Mouse (Mus musculus) right cerebral cortex, postnatal 4 days (tissue): ENCODE data around the gene Zfp689.
A peak's percentile ranks its signal among the peaks of the same experiment; 100 is the strongest.
"Not testable (repeated sequence)": the region's sequence is repeated elsewhere in the genome, so short reads cannot be mapped to it uniquely, and the experiment has no call there.

Experiments used
- DNase-seq: peaks from one replicate; pipeline ENCODE4 v3.0.0-alpha.2; 2022

The Zfp689 gene

DNA sequence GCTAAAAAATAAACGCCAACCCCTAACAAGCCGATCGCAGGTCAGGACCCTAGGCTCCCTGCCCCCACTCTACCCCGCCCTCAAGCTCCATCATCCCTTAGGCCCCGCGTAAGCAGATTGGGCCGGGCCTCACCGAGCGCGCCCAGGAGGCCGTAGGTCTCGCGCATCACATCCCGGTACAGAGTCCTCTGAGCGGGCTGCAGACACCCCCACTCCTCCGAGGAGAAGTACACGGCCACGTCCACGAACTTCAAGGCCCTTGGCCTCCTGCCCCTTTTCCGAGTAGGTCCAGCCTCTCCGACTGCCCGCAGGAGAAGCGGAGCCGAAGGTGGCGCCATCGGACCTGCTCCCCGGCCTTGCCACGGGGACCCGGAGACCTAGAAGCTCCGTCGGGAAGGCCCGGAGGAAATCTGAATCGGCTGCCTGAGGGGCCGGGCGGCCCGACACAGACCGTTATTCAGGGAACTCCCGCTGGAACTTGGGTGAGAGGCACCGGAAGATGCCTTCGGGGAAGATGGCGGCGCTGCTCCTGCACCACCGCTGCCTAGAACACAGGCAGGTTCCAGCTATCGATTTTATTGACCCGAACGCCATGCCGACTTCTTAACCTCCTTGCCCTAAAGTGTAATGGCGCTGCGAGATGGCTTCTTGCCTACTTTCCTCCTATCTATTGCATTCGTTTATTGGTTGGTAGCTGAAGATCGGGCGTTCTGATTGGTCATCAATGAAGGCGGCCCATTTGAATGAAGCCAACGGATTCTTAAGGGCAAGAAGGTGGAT, at the start of gene Zfp689:
Gene Zfp689, minus strand, starts transcription at position 638 of the 780 bp plus-strand sequence.
- DNase-seq = peak; percentile 85

DNA sequence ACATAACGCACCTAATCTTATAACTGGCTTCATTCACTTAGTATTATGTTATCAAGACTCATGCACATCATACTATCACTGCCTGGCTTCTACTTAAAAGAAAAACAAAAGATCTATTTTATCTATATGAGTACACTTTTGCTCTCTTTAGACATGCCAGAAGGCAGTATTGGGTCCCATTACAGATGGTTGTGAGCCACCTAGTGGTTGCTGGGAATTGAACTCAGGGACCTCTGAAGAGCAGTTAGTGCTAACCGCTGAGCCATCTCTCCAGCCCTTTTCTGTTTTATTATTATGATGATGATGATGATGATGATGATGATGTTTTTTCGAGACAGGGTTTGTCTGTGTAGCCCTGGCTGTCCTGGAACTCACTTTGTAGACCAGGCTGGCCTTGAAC, 49.4 kb upstream of the Zfp689 start:
- DNase-seq = no peak

DNA sequence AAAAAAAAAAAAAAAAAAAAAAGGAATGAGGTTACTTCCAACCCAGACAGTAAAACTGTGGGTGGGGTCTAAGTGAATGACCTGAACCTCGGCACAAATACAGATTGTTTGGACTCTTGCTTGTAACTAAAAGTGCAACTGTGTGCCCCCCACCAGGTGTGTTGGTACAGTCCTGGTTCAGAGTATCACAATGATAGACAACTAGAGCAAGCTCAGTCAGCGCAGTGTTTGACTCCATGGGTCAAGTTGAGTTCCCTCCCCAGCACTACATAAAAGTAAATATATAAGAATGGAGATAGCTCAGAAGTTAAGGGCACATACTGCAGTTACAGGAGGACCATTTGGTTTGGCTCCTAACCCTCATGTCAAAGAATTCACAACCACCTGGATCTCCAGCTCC, 48.4 kb upstream of the Zfp689 start:
- DNase-seq = no peak

DNA sequence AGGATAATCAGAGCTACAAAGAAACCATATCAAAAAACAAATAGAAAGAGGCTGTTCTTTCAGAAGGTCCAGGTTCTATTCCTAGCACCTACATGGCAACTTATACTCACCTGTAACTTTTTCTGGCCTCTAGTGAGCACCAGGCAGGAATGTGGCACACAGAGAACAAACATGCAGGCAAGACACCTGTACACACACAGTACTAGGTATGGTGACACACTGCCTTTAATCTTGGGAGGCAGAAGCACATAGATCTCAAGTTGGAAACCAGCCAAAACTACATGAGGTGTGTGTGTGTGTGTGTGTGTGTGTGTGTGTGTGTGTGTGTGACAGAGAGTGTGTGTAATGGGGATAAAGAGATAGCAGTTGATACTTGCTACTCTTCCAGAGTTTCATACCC, 45.7 kb upstream of the Zfp689 start:
- no peak for DNase-seq

DNA sequence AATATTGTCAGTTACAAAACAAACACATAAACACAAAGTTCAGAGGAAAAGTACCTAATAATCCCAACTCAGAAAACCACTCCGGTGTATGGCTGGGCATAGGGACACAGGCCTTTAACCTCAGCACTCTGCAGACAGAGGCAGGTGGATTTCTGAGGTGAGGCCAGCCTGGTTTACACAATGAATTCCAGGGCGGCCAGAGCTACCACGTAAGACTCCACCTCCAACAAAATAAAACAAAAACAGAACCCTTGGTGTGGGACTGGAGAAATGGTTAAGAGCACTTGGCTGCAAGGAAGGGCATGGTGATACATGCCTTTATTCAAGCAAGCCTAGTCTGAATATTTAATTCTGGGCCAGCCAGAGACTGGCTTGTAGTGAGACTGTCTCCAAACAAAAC, 42.9 kb upstream of the Zfp689 start:
- no peak for DNase-seq

DNA sequence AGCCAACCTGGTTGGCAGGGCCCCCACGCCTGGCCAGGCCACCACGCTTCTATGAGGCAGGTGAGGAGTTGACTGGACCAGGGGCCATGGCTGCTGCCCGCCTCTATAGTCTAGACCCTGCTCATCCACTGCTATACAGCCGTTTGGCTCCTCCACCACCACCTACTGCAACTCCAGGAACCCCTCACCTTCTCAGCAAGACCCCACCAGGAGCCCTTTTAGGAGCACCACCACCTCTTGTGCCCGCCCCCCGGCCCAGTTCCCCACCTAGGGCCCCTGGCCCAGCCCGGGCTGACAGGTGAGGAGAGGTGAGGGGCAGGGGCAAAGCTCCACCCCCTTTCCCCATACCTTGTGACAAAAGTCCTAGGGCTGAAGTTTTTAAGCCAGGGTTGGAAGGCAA, 41.0 kb upstream of the Zfp689 start:
- no peak for DNase-seq

DNA sequence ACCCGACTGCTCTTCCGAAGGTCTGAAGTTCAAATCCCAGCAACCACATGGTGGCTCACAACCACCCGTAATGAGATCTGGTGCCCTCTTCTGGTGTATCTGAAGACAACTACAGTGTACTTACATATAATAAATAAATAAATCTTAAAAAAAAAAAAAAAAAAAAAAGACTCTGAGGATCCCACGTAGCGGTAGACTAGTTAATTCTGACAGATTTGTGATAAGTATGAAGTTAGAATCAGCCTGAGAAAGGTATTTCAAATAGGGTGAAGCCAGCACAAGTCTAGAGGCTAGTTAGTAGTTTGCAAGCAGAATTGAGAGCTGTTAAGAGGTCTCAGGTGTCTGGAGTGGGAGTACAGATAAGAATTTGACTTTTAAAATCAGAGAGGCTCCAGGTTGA, 39.4 kb upstream of the Zfp689 start:
- not testable (repeated sequence) for DNase-seq

DNA sequence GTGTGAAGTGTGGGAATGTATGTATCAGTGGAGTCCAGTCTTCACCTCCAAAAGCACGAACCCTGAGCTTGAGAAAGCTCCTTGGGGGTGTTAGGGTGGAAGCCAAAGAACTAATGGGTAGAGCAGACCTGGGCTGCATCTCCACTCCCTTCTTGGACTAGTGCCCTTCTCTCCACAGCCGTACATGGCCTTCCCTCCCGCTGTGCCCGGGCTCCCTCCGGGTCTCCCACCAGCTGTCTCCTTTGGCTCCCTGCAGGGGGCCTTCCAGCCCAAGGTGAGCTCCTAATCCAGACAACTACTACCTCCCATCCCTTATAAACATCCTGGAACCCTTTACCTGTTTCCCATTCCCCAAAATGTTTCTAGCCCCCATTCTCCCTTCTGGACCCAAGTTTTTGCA, 36.5 kb upstream of the Zfp689 start:
- DNase-seq = no peak

DNA sequence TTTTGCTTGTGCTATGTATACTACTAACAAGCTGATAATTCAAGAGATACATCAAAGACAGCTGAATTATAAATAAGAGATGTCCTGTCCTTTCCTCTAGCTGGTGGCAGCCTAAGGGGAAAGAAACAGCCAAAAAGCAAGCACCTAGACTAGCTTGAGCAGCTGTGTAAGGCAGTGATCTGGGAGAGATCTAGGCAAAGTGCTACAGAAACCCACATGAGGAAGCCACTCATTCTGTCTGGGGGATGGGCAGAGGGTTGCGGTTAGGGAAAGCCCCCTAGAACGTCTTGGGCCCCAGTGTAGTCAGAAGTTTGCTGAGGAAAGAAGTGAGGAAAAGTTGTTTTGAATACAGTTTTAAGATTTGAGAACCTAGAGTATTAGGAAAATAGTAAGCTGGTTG, 31.4 kb upstream of the Zfp689 start:
- DNase-seq = no peak

DNA sequence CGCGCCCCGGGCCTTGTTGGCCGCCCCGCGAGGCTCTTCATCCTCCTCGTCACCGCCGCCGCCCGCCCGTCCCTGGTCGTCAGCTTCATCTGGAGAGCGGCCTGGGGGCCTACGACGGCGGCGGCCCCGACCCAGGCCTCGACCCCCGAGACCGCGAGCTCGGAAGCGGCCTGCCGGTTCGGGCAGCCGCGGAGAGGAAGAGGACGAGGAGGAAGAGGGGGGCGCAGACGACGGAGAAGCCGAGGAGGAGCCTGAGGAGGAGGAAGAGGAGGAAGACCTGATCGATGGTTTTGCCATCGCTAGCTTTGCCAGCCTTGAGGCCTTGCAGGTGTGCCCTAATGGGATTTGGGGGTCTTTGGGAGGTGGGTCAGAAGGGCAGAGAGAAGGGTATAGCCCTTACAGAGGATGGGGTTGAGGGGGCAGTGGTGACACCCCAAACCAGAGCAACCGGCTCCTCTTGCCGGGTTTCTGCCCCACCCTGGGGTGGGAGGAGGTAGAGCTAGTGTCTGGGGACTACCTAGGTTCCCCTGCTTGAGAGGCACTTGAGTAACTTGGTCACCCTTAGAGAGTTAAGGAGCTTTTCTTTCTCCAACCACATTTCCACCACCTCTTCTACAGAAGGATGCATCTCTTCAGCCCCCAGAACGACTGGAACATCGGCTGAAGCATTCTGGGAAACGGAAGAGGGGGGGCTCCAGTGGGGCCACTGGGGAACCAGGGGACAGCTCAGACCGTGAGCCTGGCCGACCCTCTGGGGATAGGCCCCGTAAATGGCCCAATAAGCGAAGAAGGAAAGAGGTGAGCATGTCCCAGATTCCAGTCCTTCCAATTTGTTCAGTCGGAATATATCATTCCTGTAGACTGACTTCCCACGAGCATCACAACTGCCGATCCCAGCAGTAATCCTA, 30.6 kb upstream of the Zfp689 start:
- no peak for DNase-seq

DNA sequence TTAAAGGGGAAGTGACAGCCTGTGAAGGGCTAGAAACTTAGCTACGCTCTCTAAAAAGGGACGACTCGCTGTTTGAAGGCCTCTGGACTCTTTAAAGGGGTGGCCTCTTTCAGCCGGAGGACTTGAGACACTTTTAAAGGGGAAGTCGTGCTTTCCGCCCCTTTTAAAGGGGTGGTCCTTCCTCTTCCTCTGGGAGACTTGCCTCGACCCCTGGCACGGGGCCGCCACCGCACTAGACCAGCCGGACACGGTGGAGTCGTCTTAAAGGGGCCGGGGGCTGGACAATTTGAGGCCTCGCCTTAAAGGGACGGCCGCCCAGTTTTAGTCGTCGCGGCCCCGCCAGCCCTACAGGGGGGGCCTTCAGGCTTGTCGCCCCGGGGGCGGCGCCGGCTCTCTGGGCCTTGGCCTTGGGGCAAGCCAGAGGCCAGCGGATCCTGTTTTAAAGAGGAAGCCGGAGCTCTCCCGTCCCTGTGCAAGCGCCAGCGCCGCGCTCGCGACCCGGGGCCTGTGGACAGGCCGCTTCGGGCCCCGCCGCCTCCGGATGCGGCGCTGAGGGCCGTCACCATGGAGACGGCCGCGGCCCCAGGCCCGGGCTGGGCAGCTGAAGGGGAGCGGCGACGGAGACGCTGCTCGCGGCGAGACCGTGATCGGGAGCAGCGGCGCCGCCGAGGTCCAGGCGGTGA, 29.8 kb upstream of the Zfp689 start, which contains the start of gene Fbrs:
Gene Fbrs, plus strand, starts transcription at position 565 of the 683 bp plus-strand sequence.
- DNase-seq = peak; percentile 91

DNA sequence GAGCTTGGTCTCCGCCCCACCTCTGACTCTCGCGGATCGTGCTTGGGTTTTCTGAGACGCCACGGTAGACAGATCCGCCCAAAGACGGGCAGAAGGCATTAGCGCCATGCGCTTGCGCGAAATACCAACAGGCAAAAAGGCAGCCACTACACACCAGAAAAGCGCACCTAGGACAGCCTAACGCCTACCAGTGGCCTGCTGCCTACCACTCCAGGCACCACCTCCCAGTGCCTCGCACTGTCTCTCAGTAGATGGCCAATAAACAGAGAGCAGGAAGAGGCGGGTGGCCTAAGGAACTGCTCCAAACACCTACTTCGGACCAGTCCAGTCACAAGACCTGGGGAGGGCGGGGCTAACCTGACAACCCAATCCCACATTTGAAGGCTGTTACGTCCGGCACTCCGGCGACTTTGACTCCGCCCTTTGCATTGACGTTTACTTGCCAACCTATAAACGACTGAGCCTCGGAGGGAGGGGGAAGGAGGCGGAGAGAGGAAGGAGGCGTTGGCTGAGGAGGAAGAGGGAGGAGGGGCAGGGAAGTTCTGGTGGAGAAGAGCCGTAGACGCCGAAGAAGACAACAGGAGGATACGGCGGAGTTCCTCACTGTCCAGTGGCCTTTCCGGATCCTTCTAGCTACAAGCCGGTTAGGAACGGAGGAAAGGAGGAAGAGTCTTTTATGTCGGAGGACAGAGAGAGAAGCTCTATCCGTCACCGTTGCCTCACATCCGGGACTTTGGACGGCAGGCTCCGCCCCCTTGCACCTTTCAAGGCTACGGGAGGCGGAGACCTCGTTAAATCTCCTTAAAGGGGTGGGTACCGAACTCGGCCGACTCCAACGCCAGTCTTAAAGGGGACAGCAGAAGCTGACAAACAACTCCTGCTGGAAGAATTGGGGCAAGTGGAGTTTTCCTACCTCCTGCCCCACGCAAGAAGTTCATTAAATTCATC, 29.0 kb upstream of the Zfp689 start:
- peak; percentile 99 for DNase-seq

DNA sequence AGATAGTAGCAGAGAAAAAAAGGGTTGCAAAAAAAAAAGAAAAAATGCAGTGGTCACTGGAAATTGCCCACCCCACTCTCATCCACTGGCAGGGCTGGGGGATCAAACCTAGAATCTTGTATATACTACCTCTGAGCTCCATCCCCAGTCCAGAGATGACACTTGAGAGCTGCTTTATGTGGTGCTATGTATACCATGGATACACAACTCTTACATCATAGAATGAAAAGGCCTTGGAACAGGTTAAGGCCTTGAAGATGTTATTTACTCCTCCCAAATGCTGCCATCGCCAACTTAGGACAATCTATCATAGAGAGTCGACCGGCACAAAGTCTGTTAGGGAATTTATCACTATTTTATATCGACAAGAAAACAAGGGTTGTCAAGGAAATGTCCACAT, 27.9 kb upstream of the Zfp689 start:
- no peak for DNase-seq

DNA sequence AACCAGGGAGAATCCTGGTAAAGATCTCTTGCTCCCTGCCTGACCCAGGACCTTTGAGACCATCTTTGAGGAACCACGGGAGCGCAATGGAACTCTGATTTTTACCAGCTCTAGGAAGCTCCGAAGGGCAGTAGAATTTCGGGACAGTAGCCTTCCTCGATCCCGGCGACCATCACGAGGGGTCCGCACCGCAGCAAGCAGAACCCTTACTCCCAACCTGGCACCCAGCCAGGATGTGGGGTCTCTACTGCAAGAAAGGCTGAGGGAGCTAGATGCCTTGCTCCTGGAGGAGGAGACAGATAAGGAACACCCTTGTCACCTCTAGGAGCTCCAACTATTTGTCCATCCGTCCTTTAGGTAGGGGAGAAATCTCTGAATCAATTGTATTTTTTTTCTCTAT, 27.4 kb upstream of the Zfp689 start:
- DNase-seq = peak; percentile 43

DNA sequence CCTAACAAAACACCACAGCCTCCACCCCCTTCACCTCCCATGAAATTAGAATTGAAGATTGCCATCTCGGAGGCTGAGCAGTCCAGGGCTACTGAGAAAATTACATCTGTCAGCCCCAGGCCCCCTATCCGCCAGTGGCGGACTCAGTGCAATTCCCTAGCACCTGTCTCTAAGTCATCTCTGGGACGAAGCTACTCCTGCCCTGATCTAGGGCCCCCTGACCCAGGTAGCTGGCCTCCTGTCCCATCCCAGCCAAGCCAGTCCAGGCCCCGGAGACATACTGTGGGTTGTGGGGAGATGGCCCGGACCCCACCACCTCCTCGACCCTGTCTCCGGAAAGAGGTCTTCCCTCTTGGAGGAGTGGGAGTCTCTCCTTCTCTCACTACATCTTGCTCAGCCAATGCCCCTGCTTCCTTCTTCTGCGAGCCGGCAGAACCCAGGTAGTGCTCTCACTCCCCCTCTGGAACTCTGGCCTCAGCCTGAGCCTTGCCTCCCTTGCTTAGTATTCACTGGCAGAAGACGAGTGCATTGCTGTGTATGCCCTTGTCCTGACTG, 26.3 kb upstream of the Zfp689 start:
- no peak for DNase-seq

DNA sequence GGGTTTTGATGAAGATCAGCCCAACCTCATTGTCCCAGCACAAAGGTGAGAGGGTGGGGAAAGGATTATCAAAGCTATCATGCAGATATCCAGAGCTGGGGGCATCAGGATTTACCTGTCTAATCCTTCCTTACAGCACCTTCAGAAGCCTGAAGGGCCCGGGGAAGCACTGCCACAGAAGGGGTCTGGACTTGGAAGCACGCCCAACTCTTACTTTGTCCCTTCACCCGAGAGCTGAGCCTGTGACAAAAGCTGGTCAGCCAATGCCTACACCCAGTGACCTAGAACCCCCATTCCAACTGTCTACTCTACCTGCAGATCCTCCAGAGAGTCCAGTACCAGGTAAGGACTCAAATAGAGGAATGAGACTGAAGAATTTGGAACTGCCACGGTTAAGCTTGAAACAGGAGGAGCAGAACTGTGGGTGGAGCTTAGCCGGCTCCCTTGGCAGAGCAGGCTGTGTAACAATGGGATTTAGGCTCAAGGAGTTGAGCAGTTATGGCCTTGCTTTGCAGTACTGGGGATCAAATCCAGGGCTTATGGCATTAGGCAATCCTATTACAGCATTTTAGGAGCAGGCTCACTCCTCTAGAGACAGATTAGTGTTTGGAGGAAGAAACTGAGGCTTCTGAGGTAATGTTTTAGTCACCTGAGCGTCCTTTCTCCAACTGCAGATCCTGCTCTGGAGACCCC, 25.6 kb upstream of the Zfp689 start:
- DNase-seq = no peak

DNA sequence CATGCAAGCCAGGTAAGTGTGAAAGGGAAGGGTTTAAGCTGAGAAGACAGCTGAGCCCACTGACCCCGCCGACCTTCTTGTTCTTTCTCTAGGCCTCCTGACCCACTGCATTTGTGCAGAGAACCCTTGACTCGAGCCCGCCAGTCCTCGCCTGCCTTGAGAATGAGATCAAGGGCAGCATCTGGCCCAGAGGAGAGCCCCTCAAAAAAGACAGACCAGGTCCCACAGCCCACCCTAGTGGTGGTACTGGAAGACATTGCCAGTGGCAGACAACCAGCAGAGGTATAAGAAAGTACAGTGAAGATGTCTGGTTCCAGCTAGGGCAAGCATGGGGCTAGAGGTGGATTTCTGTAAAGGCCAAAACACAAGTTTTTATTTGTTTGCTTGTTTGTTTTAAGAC, 24.7 kb upstream of the Zfp689 start:
- peak; percentile 35 for DNase-seq

DNA sequence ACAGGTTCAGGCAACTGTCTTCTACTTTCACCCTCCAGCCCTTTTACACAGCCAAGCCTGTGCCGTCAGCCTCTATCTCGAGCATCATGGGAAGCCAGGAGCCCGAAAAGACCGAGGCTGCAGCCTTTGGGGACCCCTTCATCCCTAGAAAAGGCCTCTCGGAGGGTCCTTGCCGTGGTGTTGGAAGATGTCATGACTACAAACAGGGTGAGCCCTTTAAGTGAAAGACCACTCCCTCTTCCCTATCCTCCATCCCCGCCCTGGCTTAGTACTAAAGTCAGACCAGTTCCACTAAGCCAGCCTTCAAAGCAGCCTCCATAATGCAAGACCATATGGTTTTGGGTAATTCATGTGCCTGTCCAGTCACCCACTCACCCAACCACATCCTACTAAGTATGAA, 23.1 kb upstream of the Zfp689 start:
- no peak for DNase-seq

DNA sequence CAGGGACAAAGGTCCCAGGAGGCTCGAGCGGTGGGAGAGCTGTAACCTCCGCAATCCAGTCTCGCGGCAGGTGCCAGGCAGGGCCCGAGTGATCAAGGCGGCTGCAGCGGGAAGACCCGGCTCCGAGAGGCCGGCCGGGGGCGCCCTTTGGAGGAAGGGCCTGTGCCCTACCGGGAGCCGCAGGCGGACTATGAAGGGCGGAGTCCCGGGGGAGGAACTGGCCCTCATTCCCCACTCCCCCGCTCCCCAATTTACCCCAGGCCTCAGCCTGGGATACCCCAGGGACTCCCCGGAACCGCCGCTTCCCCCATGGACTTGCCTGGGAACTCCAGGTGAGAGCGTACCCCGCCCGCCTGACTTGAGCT, 22.7 kb upstream of the Zfp689 start:
- DNase-seq = peak; percentile 51

DNA sequence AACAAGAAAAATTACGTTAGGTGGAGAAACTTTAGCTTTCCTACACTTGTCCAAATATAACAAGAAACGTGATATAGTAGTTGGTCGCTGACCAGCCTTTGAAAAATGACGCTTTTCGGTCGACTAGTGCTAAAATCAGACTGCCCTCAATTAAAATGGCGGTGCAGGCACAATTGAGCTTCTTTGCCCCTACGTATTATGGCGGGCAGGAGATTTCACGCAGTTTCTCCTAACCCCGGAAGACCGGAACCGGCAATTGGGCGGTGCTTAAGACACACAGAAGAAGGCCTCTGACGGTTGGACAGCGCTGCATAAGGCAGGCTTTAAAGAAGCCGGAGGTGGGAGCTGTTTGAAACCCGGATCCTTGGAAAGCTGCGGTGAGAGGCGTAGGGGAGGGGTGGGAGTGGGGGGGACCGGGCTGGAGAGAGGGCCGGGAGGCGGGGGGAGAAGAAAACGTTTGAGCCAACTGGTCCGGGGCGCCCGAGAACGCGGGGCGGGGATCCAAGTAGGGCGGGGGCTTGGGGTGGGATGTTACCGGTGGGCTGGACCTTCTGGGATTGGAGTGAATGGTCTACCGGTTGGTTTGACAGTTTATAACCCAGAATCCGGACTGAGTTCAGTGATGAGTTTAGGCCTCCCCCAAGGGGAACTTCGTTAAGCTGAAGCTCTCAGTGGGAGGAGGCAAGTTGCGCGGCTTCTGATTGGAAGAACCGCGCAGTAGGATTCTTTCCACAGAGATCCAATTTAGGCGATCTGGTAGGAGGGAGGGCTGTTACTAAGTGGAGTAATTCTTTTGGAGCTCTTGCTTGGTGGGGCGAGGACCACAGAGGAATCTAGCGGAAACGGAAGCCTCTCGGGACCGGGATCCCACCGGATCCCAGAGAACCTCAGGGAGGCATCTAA, 22.0 kb upstream of the Zfp689 start:
- DNase-seq = peak; percentile 92
